Mouse (Mus musculus): ENCODE results near the gene Rwdd2b.

Rwdd2b gene

GRCm38 (mm10) chr16:87440184-87440686, at the start of gene Rwdd2b:
Rwdd2b (minus strand) TSS chr16:87440573.
- peak; percentile 92 to 93 for DNase-seq (ENCODE audit: low spot score in 2 of 2)

DNA sequence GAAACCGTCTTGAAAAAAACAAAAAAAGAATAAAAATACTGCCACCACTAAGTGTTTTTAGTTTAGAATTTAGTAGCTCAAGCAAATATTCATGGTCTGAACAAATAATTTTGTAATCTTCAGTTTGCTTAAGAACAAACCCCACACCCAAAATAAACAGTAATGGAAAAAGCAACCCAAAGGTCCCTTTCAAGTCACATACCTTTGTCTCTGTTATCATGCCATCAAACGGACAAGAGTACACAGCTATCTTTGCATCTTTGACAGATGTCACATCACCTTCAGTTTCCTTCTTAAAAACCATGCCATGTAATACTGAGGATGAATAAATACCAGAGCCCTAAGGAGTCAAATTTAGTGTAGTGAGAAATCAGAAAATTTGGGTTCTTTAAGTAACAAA, 48.2 kb upstream of the Rwdd2b start:
- DNase-seq (ENCODE audit: low spot score in 2 of 2) = no peak

- no peak for DNase-seq (ENCODE audit: low spot score in 2 of 2)
Measured at GRCm38 (mm10) chr16:87486739-87487138, 46.4 kb upstream of the Rwdd2b start.

DNA sequence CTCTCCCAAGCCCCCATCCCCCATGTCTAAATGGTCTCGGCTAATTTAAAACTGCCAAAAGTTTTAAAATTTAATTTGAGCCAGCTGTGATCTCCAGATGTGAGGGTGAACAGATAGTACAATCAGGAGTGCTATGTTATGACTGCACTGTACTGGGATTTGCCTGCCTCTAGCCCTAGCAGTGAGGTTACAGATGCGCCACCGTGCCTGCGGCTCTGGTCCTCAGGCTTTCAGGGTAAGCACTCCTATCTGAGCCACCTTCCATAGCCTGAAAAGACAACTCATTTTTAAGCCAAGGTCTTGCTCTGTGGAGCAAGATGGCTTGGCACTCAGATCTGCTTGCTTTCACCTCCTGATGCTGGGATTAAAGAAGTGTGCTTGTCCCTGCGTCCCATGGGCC, 44.0 kb upstream of the Rwdd2b start:
- no peak for DNase-seq (ENCODE audit: low spot score in 2 of 2)

DNA sequence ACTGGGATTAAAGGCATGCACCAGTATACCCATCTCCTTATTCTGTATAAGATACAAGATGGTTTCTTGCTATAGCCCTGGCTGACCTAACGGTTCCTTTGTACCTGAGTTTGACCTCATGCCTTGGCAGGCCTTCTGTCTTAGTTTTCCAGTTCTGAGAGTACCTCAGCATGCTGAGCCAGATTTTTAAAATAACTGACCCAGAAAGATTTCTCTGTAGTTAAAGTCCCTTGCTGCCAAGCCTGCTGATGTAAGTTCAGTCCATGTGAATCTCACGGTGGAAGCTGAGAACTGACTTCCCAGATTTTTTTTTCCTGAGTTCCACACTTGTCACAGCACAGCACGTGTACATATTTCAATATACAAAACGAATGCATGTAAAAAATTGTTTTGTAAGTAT, 30.2 kb upstream of the Rwdd2b start:
- peak in 1 of 2 experiments; percentile 11 for DNase-seq (ENCODE audit: low spot score in 2 of 2)

DNA sequence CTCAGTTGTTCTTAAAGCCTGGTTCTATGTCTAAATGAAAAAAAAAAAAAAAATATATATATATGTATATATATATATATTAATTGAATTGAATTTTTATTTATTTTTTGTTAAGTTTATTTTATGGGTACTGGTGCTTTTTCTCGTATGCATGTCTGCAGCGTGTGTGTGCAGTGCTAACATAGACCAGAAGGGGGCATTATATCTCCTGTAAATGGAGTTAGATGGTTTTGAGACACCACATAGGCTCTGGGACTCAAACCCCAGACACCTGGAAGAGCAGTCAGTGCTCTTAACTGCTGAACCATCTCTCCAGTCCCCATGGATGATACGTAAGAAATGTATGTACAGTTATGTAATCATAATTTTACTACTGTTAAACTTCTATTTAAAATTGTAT, 18.4 kb upstream of the Rwdd2b start:
- DNase-seq (ENCODE audit: low spot score in 2 of 2) = no peak

DNA sequence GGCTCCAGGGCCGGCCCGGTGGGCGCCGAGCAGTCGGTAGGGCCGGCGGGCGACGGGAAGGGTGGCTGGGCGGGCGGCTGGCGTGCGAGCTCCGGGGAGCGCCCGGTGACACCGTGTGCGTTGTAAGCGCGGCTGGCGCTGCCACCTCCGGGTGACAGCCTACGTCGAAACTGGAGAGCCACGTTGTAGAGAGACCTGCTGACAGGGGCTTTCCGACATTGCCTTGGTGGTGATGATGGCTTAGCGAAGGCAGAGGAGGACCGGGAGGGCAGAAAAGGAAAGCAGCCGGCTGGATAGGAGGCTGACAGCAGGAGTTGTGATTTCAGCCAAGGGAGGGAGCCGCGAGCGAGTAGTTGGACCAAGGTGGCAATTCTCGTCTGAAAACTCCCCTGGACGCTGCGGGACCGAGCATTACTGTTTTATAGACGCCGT, 14.8 kb upstream of the Rwdd2b start:
- DNase-seq (ENCODE audit: low spot score in 2 of 2) = no peak

DNA sequence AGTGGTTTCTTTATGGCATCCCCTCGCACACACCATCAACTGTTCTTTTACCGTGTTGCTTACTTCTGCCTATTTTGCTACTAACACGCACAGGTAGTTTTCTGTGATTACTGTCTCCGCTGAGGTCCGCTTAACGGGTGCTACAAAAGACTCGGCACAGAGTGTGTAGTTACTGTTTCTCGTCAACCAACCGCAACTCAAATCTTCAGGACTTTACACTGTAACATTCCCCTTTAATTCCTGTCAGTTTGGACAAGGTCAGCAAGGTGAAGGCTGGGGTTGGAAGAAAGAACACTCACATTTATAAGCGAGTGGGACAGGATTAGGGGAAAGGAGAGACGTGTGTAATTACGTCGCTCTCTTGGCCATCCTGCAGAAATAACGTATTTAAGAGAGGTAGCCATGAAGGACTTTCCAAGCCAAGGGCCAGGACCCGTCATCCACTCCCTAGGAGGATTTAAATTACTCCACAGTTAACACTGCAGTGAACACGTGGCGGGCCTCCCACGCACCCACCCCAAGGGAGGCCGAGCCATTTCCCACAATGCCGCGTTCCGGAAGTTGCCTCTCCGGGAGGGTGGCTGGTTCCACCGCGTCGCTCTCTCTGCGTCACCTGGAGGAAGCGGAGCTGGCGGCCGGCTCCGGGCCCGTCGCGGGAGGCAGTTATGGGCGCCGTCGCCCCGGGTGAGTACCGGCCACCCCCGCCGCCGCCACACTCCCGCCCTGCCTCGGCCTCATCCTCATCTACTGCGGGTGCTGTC, 14.2 kb upstream of the Rwdd2b start, which contains the start of gene Usp16:
TSS of gene Usp16 (plus strand) at position 285 of the 761 bp plus-strand sequence.
- DNase-seq (ENCODE audit: low spot score in 2 of 2) = peak; percentile 92

DNA sequence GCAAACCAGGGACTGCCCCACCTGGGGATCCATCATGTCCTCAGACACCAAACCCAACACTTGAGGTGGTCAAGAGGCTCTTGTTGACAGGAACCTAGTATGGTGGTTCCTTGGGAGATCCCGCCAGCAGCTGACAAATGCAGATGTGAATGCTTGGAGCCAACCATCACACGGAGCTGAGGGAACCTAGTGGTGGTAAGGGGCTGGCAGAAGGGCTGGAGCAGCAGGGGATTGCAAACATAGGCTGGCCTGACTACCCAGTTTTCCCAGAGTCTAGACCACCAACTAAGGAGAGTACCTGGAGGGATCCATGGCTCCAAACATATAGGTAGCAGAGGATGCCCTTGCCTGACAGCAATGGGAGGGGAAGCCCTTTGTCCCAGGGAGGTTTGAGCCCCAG, 12.9 kb upstream of the Rwdd2b start:
- DNase-seq (ENCODE audit: low spot score in 2 of 2) = no peak

GRCm38 (mm10) chr16:87445528-87445927, 5.2 kb upstream of the Rwdd2b start:
- no peak for DNase-seq (ENCODE audit: low spot score in 2 of 2)

DNA sequence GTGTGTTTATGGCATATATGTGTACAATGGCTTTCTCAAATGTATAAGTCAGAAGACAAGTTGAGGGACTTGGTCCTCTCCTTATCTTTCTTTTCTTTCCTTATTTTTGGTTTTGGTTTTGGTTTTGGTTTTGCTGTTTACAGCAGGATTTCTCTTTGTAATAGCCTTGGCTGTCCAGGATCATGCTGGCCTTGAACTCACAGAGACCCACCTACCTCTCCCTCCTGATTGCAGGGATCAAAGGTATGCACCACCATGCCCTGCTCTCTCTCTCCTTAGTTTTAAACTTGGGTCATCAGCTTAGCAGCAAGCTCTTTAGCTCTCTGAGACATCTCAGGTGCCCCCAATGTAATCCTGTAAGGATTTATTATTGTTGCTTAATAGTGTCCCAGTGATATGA, 4.7 kb upstream of the Rwdd2b start:
- DNase-seq (ENCODE audit: low spot score in 2 of 2) = no peak

- no peak for DNase-seq (ENCODE audit: low spot score in 2 of 2)
Measured at GRCm38 (mm10) chr16:87444071-87444470, 3.7 kb upstream of the Rwdd2b start.

GRCm38 (mm10) chr16:87443245-87443644, 2.9 kb upstream of the Rwdd2b start:
- no peak for DNase-seq (ENCODE audit: low spot score in 2 of 2)

GRCm38 (mm10) chr16:87442291-87442690, 1.9 kb upstream of the Rwdd2b start:
- DNase-seq (ENCODE audit: low spot score in 2 of 2) = no peak

DNA sequence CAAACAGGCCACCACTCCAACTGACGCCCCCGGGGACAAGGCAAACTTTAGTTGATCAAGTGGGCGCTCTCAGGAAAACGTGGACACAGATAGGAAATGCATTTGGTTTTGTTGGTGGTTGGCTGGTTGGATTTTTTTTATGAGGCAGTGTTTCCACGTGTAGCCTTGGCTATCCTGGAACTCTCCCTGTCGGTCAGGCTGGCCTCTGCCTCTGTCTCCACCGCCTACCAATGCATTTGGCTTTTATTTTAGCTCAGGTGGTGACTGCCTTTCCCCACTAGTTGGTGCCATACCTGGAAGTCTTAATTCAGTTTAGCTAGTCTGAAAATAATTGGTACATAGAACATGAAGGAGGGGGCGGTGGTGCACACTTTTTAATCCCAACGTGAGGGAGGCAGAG, 716 bp upstream of the Rwdd2b start:
- no peak for DNase-seq (ENCODE audit: low spot score in 2 of 2)

DNA sequence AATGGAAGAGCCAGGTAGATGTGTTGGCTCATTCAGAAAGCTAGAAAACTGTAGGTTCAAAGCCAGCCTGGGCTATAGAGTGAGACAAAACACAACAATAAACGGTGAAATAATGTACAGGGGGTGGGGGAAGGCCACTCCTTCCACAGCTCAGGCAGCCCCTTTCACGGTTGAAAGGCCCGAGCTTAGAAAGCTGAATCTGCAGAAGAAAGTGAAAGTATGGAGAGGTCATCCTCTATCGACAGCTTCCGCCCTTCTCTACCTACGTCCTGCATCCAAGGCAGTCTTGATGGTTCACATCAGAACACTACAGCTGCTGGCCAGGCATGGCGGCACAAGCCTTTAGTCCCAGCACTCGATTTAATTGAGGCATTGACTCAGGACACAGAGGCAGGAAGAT, 1.7 kb downstream of the Rwdd2b start:
- DNase-seq (ENCODE audit: low spot score in 2 of 2) = no peak

DNA sequence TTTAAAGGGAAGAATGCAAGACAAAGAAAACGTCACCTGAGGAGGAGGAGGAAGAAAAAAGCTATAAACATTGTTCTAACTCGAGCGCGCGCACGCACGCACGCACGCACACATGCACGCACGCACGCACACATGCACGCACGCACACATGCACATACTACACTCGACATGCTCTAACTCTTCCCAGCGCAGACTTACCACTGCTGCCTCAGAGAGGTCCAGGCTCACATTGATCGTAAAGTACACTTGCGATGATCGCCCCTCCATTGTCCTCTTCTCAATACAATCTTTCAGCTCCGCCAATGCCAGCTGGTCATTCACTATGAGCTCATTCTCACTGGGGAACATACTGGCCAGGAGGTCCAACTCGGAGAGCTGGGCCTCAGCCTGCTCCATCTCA, 3.3 kb downstream of the Rwdd2b start:
- DNase-seq (ENCODE audit: low spot score in 2 of 2) = no peak

GRCm38 (mm10) chr16:87435411-87436205, 4.8 kb downstream of the Rwdd2b start:
- no peak for DNase-seq (ENCODE audit: low spot score in 2 of 2)

- no peak for DNase-seq (ENCODE audit: low spot score in 2 of 2)
Measured at GRCm38 (mm10) chr16:87434946-87435345, 5.4 kb downstream of the Rwdd2b start.

DNA sequence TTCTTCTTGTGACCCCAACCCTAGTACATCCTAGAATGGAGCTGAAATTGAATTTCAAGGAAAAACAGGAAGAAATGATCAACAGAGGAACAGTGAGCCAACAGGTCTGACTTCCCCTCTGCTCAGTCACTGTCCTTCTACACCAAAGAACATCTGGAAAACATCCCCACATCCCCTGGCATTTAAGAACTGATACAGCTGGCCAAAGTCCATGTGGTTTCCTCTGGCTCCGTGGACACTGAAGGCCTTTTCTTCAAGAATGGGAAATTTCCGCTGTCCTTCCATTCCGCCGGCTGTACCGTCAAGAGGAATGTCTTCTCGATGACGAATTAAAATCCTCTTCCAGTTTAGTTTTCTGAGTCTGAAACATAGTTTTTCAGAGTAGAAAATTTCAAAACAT, 6.1 kb downstream of the Rwdd2b start:
- no peak for DNase-seq (ENCODE audit: low spot score in 2 of 2)

DNA sequence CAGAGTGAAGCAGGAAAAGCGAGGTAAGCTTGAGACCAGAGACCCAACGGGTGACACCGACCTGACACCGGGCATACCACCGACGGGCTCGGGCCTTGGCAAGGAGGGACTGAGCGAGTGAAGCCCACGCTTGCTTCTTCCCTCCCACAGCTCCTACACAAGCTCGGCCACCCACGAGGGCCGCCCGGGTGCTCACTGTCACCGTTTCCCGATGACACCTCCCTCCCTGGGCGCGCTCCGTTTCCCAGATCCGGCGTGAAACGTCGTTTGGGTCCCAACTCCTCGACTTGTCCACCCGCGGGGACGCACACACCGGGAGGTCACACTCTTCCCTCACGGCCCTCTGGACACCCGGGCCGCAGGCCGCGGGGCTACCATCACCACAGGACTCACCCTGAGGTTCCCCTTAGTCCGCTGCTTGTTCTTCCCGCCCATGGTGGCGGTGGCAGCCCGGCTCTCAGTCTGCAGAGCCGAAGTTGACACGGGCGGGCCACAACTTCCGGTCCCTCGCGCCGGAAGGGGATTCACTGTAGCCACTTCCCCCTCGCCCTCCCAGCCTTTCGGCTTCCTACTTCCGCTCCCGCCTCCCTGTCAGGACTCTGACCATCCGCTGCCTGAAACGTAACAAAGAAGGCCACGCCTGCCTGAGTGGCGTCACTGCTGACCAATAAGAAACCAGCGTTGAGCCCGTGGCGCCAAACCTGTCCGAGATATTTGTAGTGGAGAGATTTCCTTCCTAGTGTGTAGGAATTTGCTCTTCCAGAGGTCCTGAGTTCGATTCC, 8.1 kb downstream of the Rwdd2b start, which contains the start of gene Ltn1:
TSS of gene Ltn1 (minus strand) at position 580 of the 782 bp plus-strand sequence.
- DNase-seq (ENCODE audit: low spot score in 2 of 2) = peak; percentile 98

GRCm38 (mm10) chr16:87427516-87427915, 12.9 kb downstream of the Rwdd2b start:
- DNase-seq (ENCODE audit: low spot score in 2 of 2) = no peak

All from heart, adult 9 months (tissue).